Mouse (Mus musculus) limb, embryonic 12.5 days (tissue): ENCODE data around the gene Nectin1. TPM values are rescaled to one million over a fixed set of nuclear protein-coding genes. Genes with fewer than 3 reads are reported as not detected.

Experiments used
- ATAC-seq: fragments of 200-750 bp; cut with Nextera tagmentation; 2 replicates; pipeline ENCODE4 v1.8.0; 2017; ENCODE audit warnings: low read depth, moderate TSS enrichment; ENCODE audit not compliant: insufficient number of reproducible peaks, insufficient read depth, low FRiP score, low TSS enrichment
- H3K27ac ChIP-seq: fragments of 300-500 bp; sonication (generic); 2 replicates; pipeline ENCODE4 v1.5.1; 2016; ENCODE audit warnings: mild to moderate bottlenecking, moderate library complexity
- H3K27me3 ChIP-seq: fragments of 300-500 bp; sonication (generic); 2 replicates; pipeline ENCODE4 v1.6.1; 2016; ENCODE audit warnings: mild to moderate bottlenecking, moderate library complexity
- H3K36me3 ChIP-seq: fragments of 300-500 bp; sonication (generic); 2 replicates; pipeline ENCODE4 v1.6.1; 2016; ENCODE audit warnings: mild to moderate bottlenecking, moderate library complexity
- H3K4me1 ChIP-seq: fragments of 300-500 bp; sonication (generic); replicated peaks from 2 replicates; pipeline ENCODE4 v1.6.1; 2016
- H3K4me2 ChIP-seq: fragments of 300-500 bp; sonication (generic); 2 replicates; pipeline ENCODE4 v1.6.1; 2016; ENCODE audit warnings: mild to moderate bottlenecking, moderate library complexity
- H3K4me3 ChIP-seq: fragments of 300-500 bp; sonication (generic); replicated peaks from 2 replicates; pipeline ENCODE4 v1.5.1; 2016; ENCODE audit warnings: mild to moderate bottlenecking
- H3K9ac ChIP-seq: fragments of 300-500 bp; sonication (generic); replicated peaks from 2 replicates; pipeline ENCODE4 v1.6.1; 2016; ENCODE audit warnings: mild to moderate bottlenecking, moderate library complexity
- H3K9me3 ChIP-seq: fragments of 300-500 bp; sonication (generic); 2 replicates; pipeline ENCODE4 v1.6.1; 2016; ENCODE audit warnings: mild to moderate bottlenecking, moderate library complexity
- WGBS: fragments of 180-500 bp; shearing (Covaris S2); methylation state at CpG from one replicate; pipeline ENCODE4 v1.1.7; 2016; 5-methylcytosine and 5-hydroxymethylcytosine counted together
- polyA plus RNA-seq: library from polyadenylated mRNA; unstranded; fragments of >200 nt; fragmentation: Nextera tagmentation; extraction: Ambion mirVana; gene quantifications from 2 replicates; pipeline ENCODE4 v1.2.1, GENCODE M21; 2016

The Nectin1 gene
- polyA plus RNA-seq, 1 experiment from 2014 or later: 5.5 TPM

DNA sequence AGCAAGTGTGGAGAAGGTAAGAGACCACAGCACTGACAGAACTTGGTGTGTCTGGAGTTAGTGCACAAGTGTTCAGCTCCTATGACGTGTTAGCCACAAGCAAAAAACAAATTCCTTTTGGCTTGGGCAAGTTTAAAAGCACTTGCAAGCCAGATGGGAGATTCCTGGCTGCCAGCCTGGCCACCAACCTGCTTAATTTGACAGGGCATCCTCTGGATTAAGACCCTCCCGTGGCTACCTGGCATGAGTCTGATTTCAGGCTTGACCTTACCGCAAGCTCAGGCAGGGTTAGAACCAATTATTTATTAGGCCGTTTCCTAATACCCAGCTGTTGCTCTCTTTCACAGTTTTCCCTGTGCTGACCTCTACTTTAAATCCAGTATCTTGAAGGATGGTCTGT is 1.7 kb upstream of the Nectin1 start:
- no peaks in the 10 kb centered on the region for H3K9me3 ChIP-seq
- WGBS: 78% methylated on average over 4 of the region's 4 CpGs
- no peaks in the 10 kb centered on the region for H3K36me3 ChIP-seq
- H3K4me3 ChIP-seq: no peak overlapping the region
- no peak overlapping the region for H3K4me2 ChIP-seq
- ATAC-seq: no peak
- H3K4me1 ChIP-seq: peaks cover 51% of the 10 kb centered on the region
- no peak overlapping the region for H3K9ac ChIP-seq
- H3K27ac ChIP-seq: no peak overlapping the region
- H3K27me3 ChIP-seq: peaks cover 24% of the 10 kb centered on the region

DNA sequence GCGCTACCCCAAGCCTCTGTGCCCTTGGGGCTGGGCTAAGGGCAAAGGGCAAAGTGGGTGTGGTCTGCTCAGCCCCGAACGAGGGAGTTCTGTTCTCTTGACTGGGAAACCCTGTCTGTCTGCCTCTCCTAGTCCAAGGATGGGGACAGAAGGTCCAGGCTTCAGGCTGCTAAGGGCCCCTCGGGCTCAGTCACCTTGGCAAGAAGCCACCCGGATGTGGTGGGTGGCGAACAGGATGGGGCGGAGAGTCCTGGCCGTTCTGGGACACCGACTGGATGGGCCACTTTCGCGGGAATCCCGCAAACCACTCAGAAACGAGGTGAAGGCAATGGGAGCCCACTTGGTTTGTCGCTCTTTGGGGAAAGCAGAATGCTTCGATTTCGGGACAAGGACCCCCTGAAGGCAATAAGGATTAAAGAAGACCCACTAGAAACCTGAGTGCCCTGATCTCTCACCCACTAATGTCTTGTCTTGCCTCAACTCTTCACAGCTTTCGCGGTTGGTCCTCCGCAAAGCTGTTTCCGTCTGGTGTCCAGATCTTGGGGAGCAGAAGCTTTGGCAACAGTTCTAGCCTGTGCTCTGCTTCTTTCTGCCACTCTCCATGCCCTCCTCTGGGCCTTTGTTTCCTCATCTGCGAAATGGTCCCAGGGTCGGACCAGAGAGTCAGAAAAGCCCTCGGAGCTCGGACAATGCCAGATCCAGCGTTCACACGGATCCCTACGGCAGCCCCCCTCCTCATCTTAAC is 710 bp upstream of the Nectin1 start:
- ATAC-seq: no peak
- WGBS: 2% methylated on average over 27 of the region's 27 CpGs
- H3K4me1 ChIP-seq: peaks cover 41% of the 10 kb centered on the region
- H3K9ac ChIP-seq: peak overlapping the region; percentile 89
- peak overlapping the region; percentile 85 for H3K4me3 ChIP-seq
- H3K27me3 ChIP-seq: peaks cover 34% of the 10 kb centered on the region
- peak overlapping the region; percentile 97 for H3K4me2 ChIP-seq
- no peaks in the 10 kb centered on the region for H3K9me3 ChIP-seq
- H3K36me3 ChIP-seq: no peaks in the 10 kb centered on the region
- H3K27ac ChIP-seq: peak overlapping the region; percentile 96

DNA sequence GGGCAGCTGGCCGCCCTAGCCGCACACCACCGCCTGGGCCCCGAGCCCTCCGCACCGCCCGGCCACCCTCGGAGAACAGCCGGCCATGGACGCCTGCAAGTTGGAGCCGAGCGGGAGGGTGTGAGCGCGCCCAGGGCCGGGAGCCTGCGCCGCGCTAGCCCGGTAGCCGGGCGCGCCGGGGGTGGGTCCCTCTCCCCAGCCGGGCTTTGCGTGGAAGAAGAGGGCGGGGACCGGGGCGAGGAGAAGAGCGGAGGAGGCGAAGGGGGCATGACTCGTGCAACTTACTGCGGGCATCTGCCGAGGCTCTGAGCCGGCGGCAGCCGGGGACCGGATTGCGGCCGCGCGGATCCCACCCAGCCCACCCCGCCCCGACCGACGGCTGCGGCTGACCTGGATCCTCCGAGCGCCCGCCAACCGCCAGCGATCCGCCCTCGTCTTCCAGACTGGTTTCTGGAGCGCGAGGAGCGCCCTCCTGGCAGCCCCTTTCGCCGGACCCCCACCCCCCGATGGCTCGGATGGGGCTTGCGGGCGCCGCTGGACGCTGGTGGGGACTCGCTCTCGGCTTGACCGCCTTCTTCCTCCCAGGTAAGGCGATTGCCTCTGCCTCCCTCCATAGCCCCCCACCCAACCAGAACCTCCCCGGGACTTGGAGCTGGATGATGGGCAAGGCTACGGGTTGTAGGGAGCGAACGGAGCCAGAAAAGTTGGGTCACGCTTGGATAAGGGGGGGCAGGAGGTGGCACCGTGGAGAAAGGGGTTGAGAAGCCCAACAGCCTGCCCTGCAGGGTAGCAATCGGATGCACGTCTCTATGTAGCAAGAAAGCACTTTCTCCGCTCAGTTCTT is 576 bp downstream of the Nectin1 start:
- no peak for ATAC-seq

DNA sequence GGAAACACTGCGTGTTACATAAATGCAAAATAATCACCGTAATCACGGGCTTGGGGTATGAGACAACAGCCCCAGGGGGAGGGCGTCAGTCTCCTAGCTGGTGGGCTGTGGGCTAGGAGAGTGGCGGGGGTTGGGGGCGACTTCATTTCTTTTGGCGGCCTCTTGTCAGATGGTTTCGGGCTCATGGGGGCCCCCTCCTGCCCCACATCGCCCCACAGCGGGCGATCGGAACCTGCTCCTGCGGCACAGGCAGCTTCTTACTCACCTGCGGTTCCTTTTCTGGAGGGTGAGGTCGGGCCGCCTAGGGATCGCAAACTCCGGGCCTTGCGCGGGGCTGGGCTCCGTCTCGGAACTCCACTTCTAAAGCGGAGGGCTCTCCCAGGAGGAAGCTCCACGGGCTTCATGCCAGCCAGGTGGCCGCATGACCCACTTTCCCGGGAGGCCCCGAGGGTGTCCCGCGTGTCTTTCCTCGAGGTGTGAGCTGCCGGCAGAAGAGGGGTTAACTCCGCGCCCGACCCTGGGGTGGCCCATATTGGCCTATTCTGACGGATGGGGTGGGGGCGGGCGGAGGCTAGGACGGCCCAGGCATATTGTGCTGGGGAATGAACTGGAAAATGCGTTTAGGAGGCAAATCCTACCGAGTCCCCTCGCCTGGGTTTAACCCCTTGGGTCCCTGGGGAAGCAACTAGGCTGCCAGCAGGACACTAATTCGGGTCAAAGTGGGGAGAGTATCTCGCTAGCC is 1.4 kb downstream of the Nectin1 start:
- H3K27ac ChIP-seq: no peak overlapping the region
- no peaks in the 10 kb centered on the region for H3K9me3 ChIP-seq
- H3K36me3 ChIP-seq: no peaks in the 10 kb centered on the region
- peak overlapping the region; percentile 97 for H3K4me2 ChIP-seq
- peaks cover 44% of the 10 kb centered on the region for H3K4me1 ChIP-seq
- ATAC-seq: no peak
- H3K4me3 ChIP-seq: peak overlapping the region; percentile 85
- peak overlapping the region; percentile 89 for H3K9ac ChIP-seq
- under 1% methylated on average over 43 of the region's 43 CpGs for WGBS
- H3K27me3 ChIP-seq: peaks cover 43% of the 10 kb centered on the region

More for the DNA sequence above, 576 bp downstream of the Nectin1 start:
- under 1% methylated on average over 60 of the region's 77 CpGs for whole genome bisulfite sequencing
- H3K27me3 ChIP-seq: peaks cover 34% of the 10 kb centered on the region
- no peaks in the 10 kb centered on the region for H3K36me3 ChIP-seq
- peaks cover 44% of the 10 kb centered on the region for H3K4me1 ChIP-seq
- peak overlapping the region; percentile 85 for H3K4me3 ChIP-seq
- H3K9ac ChIP-seq: peak overlapping the region; percentile 89
- H3K27ac ChIP-seq: peak overlapping the region; percentile 96
- H3K9me3 ChIP-seq: no peaks in the 10 kb centered on the region
- H3K4me2 ChIP-seq: peak overlapping the region; percentile 97

DNA sequence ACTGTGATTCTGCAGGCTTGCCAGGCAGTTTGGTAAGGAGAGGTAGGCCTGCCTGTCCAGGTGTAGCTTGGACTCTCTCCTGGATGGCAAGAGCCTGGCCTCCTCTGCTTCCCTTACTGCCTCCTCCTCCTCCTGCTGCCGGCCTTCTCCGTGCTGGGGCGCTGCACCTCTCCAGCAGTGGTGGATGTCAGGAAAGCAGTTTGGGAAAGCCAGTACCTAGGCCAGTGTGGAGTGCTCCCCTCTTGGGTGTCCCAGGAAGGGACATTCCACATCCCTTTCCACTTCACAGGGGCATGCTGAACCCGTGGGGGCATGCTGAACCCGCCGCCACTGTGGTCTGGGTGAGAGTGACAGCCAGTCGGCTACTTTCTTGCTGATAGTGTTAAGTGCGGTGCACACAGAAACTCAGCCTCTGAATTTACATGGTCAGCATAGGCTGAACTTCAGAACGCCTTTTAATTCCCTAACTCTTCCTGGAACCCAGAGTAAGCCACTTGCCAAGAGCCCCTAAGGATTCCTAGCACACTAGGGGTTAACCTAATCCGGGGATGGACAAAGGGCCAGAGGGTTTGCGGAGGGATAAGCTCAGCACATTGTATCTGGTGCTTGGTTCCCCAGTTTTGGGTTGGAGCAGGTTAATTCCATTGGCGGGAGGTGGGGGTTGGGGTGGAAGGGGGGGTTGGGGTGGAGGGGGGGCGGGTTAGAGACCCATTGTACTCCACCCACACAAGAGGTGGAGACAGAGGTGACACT is 2.3 kb downstream of the Nectin1 start:
- WGBS: 5% methylated on average over 13 of the region's 13 CpGs
- no peaks in the 10 kb centered on the region for H3K36me3 ChIP-seq
- no peak for ATAC-seq
- peak overlapping the region; percentile 89 for H3K9ac ChIP-seq
- no peak overlapping the region for H3K27ac ChIP-seq
- H3K4me2 ChIP-seq: peak overlapping the region; percentile 97
- peak overlapping the region; percentile 85 for H3K4me3 ChIP-seq
- peaks cover 44% of the 10 kb centered on the region for H3K27me3 ChIP-seq
- H3K4me1 ChIP-seq: peaks cover 51% of the 10 kb centered on the region
- no peaks in the 10 kb centered on the region for H3K9me3 ChIP-seq

DNA sequence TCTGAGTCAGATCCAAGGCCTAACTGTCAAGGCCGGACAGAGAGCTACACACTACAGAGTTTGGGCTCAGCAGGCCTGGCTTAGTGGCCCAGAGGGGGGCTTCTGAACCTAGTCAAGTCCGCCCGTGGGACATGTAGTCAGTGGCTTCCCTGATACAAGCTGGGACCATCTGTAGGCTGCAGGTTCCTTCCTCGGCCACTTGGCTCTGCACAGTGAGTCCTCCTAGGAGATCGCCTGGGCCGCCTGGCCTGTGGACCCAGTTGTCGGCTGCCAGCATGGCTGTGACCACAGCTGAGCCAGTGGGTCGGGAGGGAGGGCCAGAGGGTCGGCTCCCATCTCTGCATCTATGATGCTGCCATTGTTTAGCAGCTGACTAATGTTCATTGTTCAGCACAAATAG is 3.9 kb downstream of the Nectin1 start:
- peaks cover 48% of the 10 kb centered on the region for H3K4me1 ChIP-seq
- H3K9me3 ChIP-seq: no peaks in the 10 kb centered on the region
- WGBS: 67% methylated on average over 9 of the region's 9 CpGs
- peak overlapping the region; percentile 10; the same call in 1 of the 2 replicates for H3K4me2 ChIP-seq
- H3K36me3 ChIP-seq: no peaks in the 10 kb centered on the region
- no peak overlapping the region for H3K4me3 ChIP-seq
- ATAC-seq: no peak
- no peak overlapping the region for H3K27ac ChIP-seq
- H3K9ac ChIP-seq: no peak overlapping the region
- H3K27me3 ChIP-seq: peaks cover 41% of the 10 kb centered on the region

DNA sequence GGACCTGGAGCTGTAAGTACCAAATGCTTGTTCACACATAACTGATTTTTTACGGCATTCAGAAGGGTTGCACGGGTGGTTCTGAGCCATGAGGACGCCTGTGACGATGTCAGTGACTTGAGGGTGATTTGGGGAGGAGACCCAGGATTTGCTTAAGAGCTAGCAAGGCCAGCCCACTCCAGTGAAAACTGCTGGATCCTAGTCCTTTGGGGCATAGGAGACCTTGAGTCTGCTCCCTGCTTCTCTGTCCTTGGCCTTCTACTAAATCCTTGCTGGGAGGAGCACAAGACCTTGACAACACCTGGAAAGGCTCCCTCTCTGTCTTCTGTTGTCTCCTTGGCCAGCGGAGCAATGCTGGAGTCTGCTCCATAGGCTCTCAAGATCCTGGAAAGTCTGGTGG is 4.7 kb downstream of the Nectin1 start:
- H3K27me3 ChIP-seq: peaks cover 41% of the 10 kb centered on the region
- 71% methylated on average over 5 of the region's 5 CpGs for WGBS
- H3K27ac ChIP-seq: no peak overlapping the region
- no peak overlapping the region for H3K4me3 ChIP-seq
- ATAC-seq: no peak
- peaks cover 42% of the 10 kb centered on the region for H3K4me1 ChIP-seq
- H3K36me3 ChIP-seq: no peaks in the 10 kb centered on the region
- H3K9ac ChIP-seq: no peak overlapping the region
- no peak overlapping the region for H3K4me2 ChIP-seq
- no peaks in the 10 kb centered on the region for H3K9me3 ChIP-seq

DNA sequence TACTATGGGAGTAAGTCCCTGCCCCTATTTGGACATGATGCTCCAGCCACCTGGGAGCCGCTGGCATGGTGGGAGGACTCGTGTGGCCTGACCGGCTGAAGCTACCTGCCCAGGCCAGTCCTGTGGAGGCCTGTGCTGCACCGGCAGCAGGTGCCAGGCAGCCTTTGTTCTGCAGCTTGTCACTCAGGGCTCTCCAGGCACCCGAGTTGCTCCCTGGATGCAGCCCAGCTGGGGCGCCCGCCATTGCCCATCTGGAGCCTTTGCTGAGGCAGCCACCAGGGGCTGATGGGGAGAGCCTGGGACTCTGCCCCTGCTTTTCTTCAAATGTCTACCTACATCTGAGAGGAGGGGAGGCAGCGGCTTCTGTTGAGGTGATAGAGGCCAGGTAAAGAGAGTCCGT is 6.3 kb downstream of the Nectin1 start:
- Histone ChIP-seq H3K27me3 (peaks cover 40% of the 10 kb centered on the region), H3K4me3 (no peak overlapping the region), H3K9me3 (no peaks in the 10 kb centered on the region), H3K4me1 (peaks cover 39% of the 10 kb centered on the region), H3K36me3 (no peaks in the 10 kb centered on the region), H3K4me2 (no peak overlapping the region), H3K9ac (no peak overlapping the region), H3K27ac (no peak overlapping the region)
- WGBS: 74% methylated on average over 9 of the region's 9 CpGs
- no peak for ATAC-seq

DNA sequence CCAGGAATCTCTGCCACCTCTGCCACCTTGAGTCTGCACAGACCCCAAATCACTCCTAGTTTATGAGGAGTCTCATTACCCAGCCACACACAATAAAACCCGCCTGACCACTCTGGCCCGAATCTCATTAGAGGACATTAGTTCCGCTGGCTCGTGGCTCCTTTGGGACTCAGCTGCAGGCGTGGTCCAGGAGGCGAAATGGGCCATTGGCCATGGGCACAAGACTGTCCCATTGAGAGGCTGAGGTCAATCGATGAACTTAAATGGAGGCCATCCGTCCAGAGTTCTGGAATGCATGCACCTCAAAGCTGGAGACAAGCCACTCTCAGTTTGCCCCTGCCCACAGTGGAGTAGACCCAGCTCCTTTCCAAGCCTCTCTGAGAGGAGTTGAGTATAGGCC is 7.3 kb downstream of the Nectin1 start:
- no peak overlapping the region for H3K4me2 ChIP-seq
- no peak overlapping the region for H3K27ac ChIP-seq
- no peaks in the 10 kb centered on the region for H3K36me3 ChIP-seq
- ATAC-seq: no peak
- H3K27me3 ChIP-seq: peaks cover 29% of the 10 kb centered on the region
- H3K4me3 ChIP-seq: no peak overlapping the region
- WGBS: 44% methylated on average over 8 of the region's 8 CpGs
- no peak overlapping the region for H3K9ac ChIP-seq
- peaks cover 32% of the 10 kb centered on the region for H3K4me1 ChIP-seq
- no peaks in the 10 kb centered on the region for H3K9me3 ChIP-seq

DNA sequence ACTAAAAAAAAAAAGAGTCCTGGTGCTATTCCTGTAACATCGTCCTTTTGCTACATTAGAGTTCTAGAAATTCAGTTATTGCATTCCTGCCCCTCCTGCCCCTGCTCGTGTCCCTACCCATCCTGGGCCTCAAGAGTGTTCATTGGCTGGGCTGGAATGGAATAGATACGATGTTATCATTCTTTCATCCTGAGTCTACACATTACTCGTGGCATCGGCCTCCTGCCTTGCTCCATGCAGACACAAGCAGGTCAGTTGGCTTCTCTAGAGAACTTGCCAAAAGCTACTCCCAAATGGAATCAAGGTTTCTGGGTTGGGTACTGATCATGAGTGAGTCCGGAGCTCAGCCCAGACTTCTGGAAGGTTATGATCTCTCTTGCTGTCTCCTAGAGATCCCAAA is 9.7 kb downstream of the Nectin1 start:
- H3K36me3 ChIP-seq: no peaks in the 10 kb centered on the region
- WGBS: 87% methylated on average over 6 of the region's 6 CpGs
- no peak overlapping the region for H3K27ac ChIP-seq

More for the DNA sequence above, 9.7 kb downstream of the Nectin1 start:
- H3K4me1 ChIP-seq: peaks cover 42% of the 10 kb centered on the region
- H3K27me3 ChIP-seq: peaks cover 10% of the 10 kb centered on the region
- H3K9me3 ChIP-seq: no peaks in the 10 kb centered on the region
- H3K9ac ChIP-seq: no peak overlapping the region
- H3K4me2 ChIP-seq: no peak overlapping the region
- ATAC-seq: no peak
- H3K4me3 ChIP-seq: no peak overlapping the region
